Mouse (Mus musculus) left cerebral cortex, adult 6 months (tissue): ENCODE results near the gene Serpinb6d. TPM values are rescaled to one million over a fixed set of nuclear protein-coding genes. Genes with fewer than 3 reads are reported as not detected.

Experiments used
- long read RNA-seq, 2 experiments: library from polyadenylated mRNA; unstranded; transcript quantifications; one replicate each; pipeline ENCODE4 v2.0.0; 2019 to 2020
- polyA plus RNA-seq: library from polyadenylated mRNA; unstranded; fragments of <200 nt; fragmentation: Nextera tagmentation; gene quantifications from 2 replicates; pipeline ENCODE4 v1.2.3, GENCODE M21; 2021

The Serpinb6d gene
- not detected in 2 replicates for polyA plus RNA-seq
- long read RNA-seq, experiment 1: 0 reads
- long read RNA-seq, experiment 2: 0 reads

GRCm38 (mm10) chr13:33661105-33661504, at the start of gene Serpinb6d:
TSS of gene Serpinb6d (plus strand) at chr13:33661405.

Other genes with a start within 250 kb of the Serpinb6d start
- gene Serpinb9g, start 176.6 kb upstream of the Serpinb6d start, polyA plus RNA-seq: not detected in 2 replicates
- gene Serpinb6e, start 182.0 kb downstream of the Serpinb6d start, polyA plus RNA-seq: not detected in 2 replicates
- 0.38 TPM in 1 of 2 replicates, not detected in the other for gene Serpinb6c, start 244.3 kb downstream of the Serpinb6d start, polyA plus RNA-seq